Mouse (Mus musculus): ENCODE data around the gene Ltbr.
A peak's percentile ranks its signal among the peaks of the same experiment; 100 is the strongest.

DNA sequence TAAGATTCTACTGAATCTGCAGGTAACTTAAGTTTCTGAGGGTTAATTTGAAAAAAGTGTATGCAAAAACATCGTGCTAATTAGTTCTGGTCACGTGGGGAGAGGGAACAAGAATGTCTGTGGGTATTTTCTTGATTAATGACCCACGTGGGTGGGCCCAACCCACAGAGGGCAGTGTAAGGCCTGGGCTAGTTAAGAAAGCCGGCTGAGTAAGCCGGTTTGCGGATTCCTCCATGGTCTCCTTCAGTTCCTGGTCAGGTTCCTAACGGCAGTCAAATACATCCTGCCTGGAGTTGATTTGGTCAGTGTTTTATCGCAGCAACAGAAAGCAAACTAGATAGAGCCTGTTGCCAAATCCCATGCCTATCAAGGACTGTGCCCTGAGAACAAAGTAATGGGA lies 29.4 kb downstream of the Ltbr start:
- TF ChIP-seq CTCF (conservative IDR thresholded peaks at IDR 0.05; ENCODE audit: insufficient read depth, insufficient read length, low read depth, low read length) (peak; percentile 36; the same call in 1 of the 2 replicates), POLR2A (IDR thresholded peaks at IDR 0.05; ENCODE audit: low read depth, low read length) (no peak)
